Mouse (Mus musculus) heart, embryonic 13.5 days (tissue): Measurements from ENCODE around the gene Tmtc4. TPM values are rescaled to one million over a fixed set of nuclear protein-coding genes. Genes with fewer than 3 reads are reported as not detected.

ENCODE experiments used
- ATAC-seq: fragments of 200-750 bp; cut with Nextera tagmentation; 2 replicates; pipeline ENCODE4 v1.8.0; 2017; ENCODE audit warnings: moderate TSS enrichment; ENCODE audit not compliant: insufficient number of reproducible peaks, low FRiP score, low TSS enrichment; ENCODE audit errors: extremely low read depth
- H3K27ac ChIP-seq: fragments of 300-500 bp; sonication (generic); replicated peaks from 2 replicates; pipeline ENCODE4 v1.5.1; 2015; ENCODE audit warnings: moderate library complexity, mild to moderate bottlenecking, inconsistent platforms
- H3K27me3 ChIP-seq: fragments of 300-500 bp; sonication (generic); replicated peaks from 2 replicates; pipeline ENCODE4 v1.6.1; 2015; ENCODE audit warnings: mild to moderate bottlenecking, inconsistent platforms
- H3K36me3 ChIP-seq: fragments of 300-500 bp; sonication (generic); 2 replicates; pipeline ENCODE4 v1.6.1; 2015; ENCODE audit warnings: mild to moderate bottlenecking, inconsistent platforms
- H3K4me1 ChIP-seq: fragments of 300-500 bp; sonication (generic); 2 replicates; pipeline ENCODE4 v1.6.1; 2015; ENCODE audit warnings: inconsistent platforms
- H3K4me2 ChIP-seq: fragments of 300-500 bp; sonication (generic); 2 replicates; pipeline ENCODE4 v1.6.1; 2015; ENCODE audit warnings: inconsistent platforms, mild to moderate bottlenecking, moderate library complexity
- H3K4me3 ChIP-seq: fragments of 300-500 bp; sonication (generic); 2 replicates; pipeline ENCODE4 v1.5.1; 2015; ENCODE audit warnings: moderate library complexity, mild to moderate bottlenecking, inconsistent platforms
- H3K9ac ChIP-seq: fragments of 300-500 bp; sonication (generic); 2 replicates; pipeline ENCODE4 v1.6.1; 2015; ENCODE audit warnings: inconsistent platforms, mild to moderate bottlenecking, moderate library complexity
- H3K9me3 ChIP-seq: fragments of 300-500 bp; sonication (generic); 2 replicates; pipeline ENCODE4 v1.6.1; 2016; ENCODE audit warnings: inconsistent platforms
- WGBS: fragments of 180-500 bp; shearing (Covaris S2); methylation state at CpG from one replicate; pipeline ENCODE4 v1.1.7; 2015; ENCODE audit warnings: mixed read lengths; 5-methylcytosine and 5-hydroxymethylcytosine counted together
- polyA plus RNA-seq: library from polyadenylated mRNA; unstranded; fragments of >200 nt; fragmentation: Nextera tagmentation; extraction: Ambion mirVana; gene quantifications from 2 replicates; pipeline ENCODE4 v1.2.1, GENCODE M21; 2015

Tmtc4 gene
- polyA plus RNA-seq, 1 experiment from 2014 or later: 16.5 TPM

GRCm38 (mm10) chr14:122900679-122901078, 83.2 kb downstream of the Tmtc4 start:
- Histone ChIP-seq H3K4me2 (no peak overlapping the region), H3K36me3 (peaks cover 9% of the 10 kb centered on the region; the same call in 1 of the 2 replicates), H3K4me1 (peaks cover 25% of the 10 kb centered on the region), H3K27ac (no peak overlapping the region), H3K27me3 (no peaks in the 10 kb centered on the region), H3K9ac (no peak overlapping the region), H3K4me3 (no peak overlapping the region), H3K9me3 (no peaks in the 10 kb centered on the region)
- no peak for ATAC-seq

GRCm38 (mm10) chr14:122898550-122898949, 85.3 kb downstream of the Tmtc4 start:
- Histone ChIP-seq H3K4me1 (peaks cover 18% of the 10 kb centered on the region), H3K36me3 (peaks cover 4% of the 10 kb centered on the region; the same call in 1 of the 2 replicates), H3K9me3 (no peaks in the 10 kb centered on the region), H3K4me2 (no peak overlapping the region), H3K27me3 (no peaks in the 10 kb centered on the region), H3K4me3 (no peak overlapping the region), H3K9ac (no peak overlapping the region), H3K27ac (no peak overlapping the region)
- no peak for ATAC-seq

GRCm38 (mm10) chr14:122896106-122896505, 87.7 kb downstream of the Tmtc4 start:
- H3K4me1 ChIP-seq: no peaks in the 10 kb centered on the region; the same call in 1 of the 2 replicates
- no peak overlapping the region for H3K9ac ChIP-seq
- H3K9me3 ChIP-seq: no peaks in the 10 kb centered on the region
- no peaks in the 10 kb centered on the region for H3K27me3 ChIP-seq
- no peak for ATAC-seq
- no peak overlapping the region for H3K4me2 ChIP-seq
- no peak overlapping the region for H3K27ac ChIP-seq
- no peak overlapping the region for H3K4me3 ChIP-seq
- H3K36me3 ChIP-seq: peaks cover 12% of the 10 kb centered on the region; the same call in 1 of the 2 replicates
- WGBS: 100% methylated on average over 1 of the region's 1 CpGs

GRCm38 (mm10) chr14:122891470-122891968, 92.3 kb downstream of the Tmtc4 start:
- 87% methylated on average over 12 of the region's 12 CpGs for WGBS
- Histone ChIP-seq H3K4me3 (no peak overlapping the region), H3K9me3 (no peaks in the 10 kb centered on the region)

GRCm38 (mm10) chr14:122888480-122888872, 95.4 kb downstream of the Tmtc4 start:
- WGBS: 46% methylated on average over 1 of the region's 1 CpGs
- Histone ChIP-seq H3K27ac (peak overlapping the region; percentile 68), H3K4me1 (peaks cover 19% of the 10 kb centered on the region), H3K27me3 (no peaks in the 10 kb centered on the region), H3K9me3 (no peaks in the 10 kb centered on the region), H3K9ac (no peak overlapping the region), H3K4me3 (no peak overlapping the region), H3K36me3 (peaks cover 18% of the 10 kb centered on the region), H3K4me2 (no peak overlapping the region)
- ATAC-seq: no peak

More at GRCm38 (mm10) chr14:122891470-122891968, 92.3 kb downstream of the Tmtc4 start:
- H3K4me2 ChIP-seq: no peak overlapping the region
- ATAC-seq: no peak
- peaks cover 19% of the 10 kb centered on the region for H3K4me1 ChIP-seq
- no peaks in the 10 kb centered on the region for H3K27me3 ChIP-seq
- peaks cover 18% of the 10 kb centered on the region for H3K36me3 ChIP-seq
- no peak overlapping the region for H3K27ac ChIP-seq
- no peak overlapping the region for H3K9ac ChIP-seq

- H3K4me1 ChIP-seq: peaks cover 22% of the 10 kb centered on the region
- H3K9ac ChIP-seq: no peak overlapping the region
- ATAC-seq: no peak
- no peaks in the 10 kb centered on the region for H3K27me3 ChIP-seq
- H3K4me2 ChIP-seq: no peak overlapping the region
- H3K27ac ChIP-seq: peak overlapping the region; percentile 68
- no peaks in the 10 kb centered on the region for H3K9me3 ChIP-seq
- 59% methylated on average over 3 of the region's 3 CpGs for WGBS
- no peak overlapping the region for H3K4me3 ChIP-seq
- peaks cover 18% of the 10 kb centered on the region for H3K36me3 ChIP-seq
Measured at GRCm38 (mm10) chr14:122887702-122888479, 95.9 kb downstream of the Tmtc4 start.

- H3K9me3 ChIP-seq: no peaks in the 10 kb centered on the region
- no peak overlapping the region for H3K4me2 ChIP-seq
- H3K4me1 ChIP-seq: peaks cover 22% of the 10 kb centered on the region
- no peaks in the 10 kb centered on the region for H3K27me3 ChIP-seq
- H3K4me3 ChIP-seq: no peak overlapping the region
- no peak for ATAC-seq
- no peak overlapping the region for H3K9ac ChIP-seq
- no peak overlapping the region for H3K27ac ChIP-seq
- H3K36me3 ChIP-seq: peaks cover 18% of the 10 kb centered on the region
- 84% methylated on average over 1 of the region's 1 CpGs for WGBS
Measured at GRCm38 (mm10) chr14:122887278-122887677, 96.6 kb downstream of the Tmtc4 start.

GRCm38 (mm10) chr14:122885893-122886292, 97.9 kb downstream of the Tmtc4 start:
- no peak for ATAC-seq
- no peak overlapping the region for H3K4me2 ChIP-seq

GRCm38 (mm10) chr14:122883821-122884584, 99.8 kb downstream of the Tmtc4 start:
- no peak overlapping the region for H3K9ac ChIP-seq
- H3K4me1 ChIP-seq: peaks cover 19% of the 10 kb centered on the region
- ATAC-seq: no peak
- no peak overlapping the region for H3K4me2 ChIP-seq
- 64% methylated on average over 10 of the region's 10 CpGs for WGBS
- H3K27ac ChIP-seq: no peak overlapping the region
- H3K36me3 ChIP-seq: no peaks in the 10 kb centered on the region
- H3K27me3 ChIP-seq: no peaks in the 10 kb centered on the region
- no peaks in the 10 kb centered on the region for H3K9me3 ChIP-seq
- H3K4me3 ChIP-seq: no peak overlapping the region

More at GRCm38 (mm10) chr14:122885893-122886292, 97.9 kb downstream of the Tmtc4 start:
- Histone ChIP-seq H3K4me1 (peaks cover 22% of the 10 kb centered on the region), H3K27me3 (no peaks in the 10 kb centered on the region), H3K36me3 (peaks cover 9% of the 10 kb centered on the region; the same call in 1 of the 2 replicates), H3K9me3 (no peaks in the 10 kb centered on the region), H3K4me3 (no peak overlapping the region), H3K9ac (no peak overlapping the region), H3K27ac (no peak overlapping the region)
- WGBS: 79% methylated on average over 7 of the region's 7 CpGs

- 83% methylated on average over 4 of the region's 4 CpGs for WGBS
Measured at GRCm38 (mm10) chr14:122883410-122883806, 100.4 kb downstream of the Tmtc4 start.

GRCm38 (mm10) chr14:122882795-122883409, 100.9 kb downstream of the Tmtc4 start:
- H3K4me2 ChIP-seq: no peak overlapping the region
- no peaks in the 10 kb centered on the region for H3K27me3 ChIP-seq
- 80% methylated on average over 7 of the region's 7 CpGs for WGBS
- no peak overlapping the region for H3K4me3 ChIP-seq
- no peak overlapping the region for H3K27ac ChIP-seq
- H3K9me3 ChIP-seq: no peaks in the 10 kb centered on the region
- no peaks in the 10 kb centered on the region for H3K36me3 ChIP-seq
- ATAC-seq: no peak
- H3K4me1 ChIP-seq: peaks cover 8% of the 10 kb centered on the region
- no peak overlapping the region for H3K9ac ChIP-seq

More at GRCm38 (mm10) chr14:122883410-122883806, 100.4 kb downstream of the Tmtc4 start:
- no peak overlapping the region for H3K4me3 ChIP-seq
- no peak overlapping the region for H3K9ac ChIP-seq
- ATAC-seq: no peak
- H3K4me2 ChIP-seq: no peak overlapping the region
- no peaks in the 10 kb centered on the region for H3K27me3 ChIP-seq
- H3K36me3 ChIP-seq: no peaks in the 10 kb centered on the region
- H3K9me3 ChIP-seq: no peaks in the 10 kb centered on the region
- H3K4me1 ChIP-seq: peaks cover 13% of the 10 kb centered on the region
- H3K27ac ChIP-seq: no peak overlapping the region
